Comparison of ENCODE assay signal across 21 mouse cellular contexts in genomic region chr1:187285735-187286134, GRCm38 (mm10).
DNase-seq lines count a peak whose midpoint lies in the region; TF ChIP-seq lines count a peak whose summit lies in the region.
"Had no signal": no experiment of that assay in that cellular context is flagged by ENCODE, and none has a peak within 500 bp of the region (broad histone marks: within the 10 kb centered on the region; RNA-seq: fewer than 3 reads in every experiment).

No protein-coding gene starts in this region.

- TF ChIP-seq CTCF in gastrocnemius, adult 2 months (IDR thresholded peaks at IDR 0.05): no peak
- no peak for TF ChIP-seq CTCF in MEL (IDR thresholded peaks at IDR 0.05 in 2 of 3, conservative IDR thresholded peaks at IDR 0.05 in 1 of 3; ENCODE audit: control insufficient read depth in 1 of 3, insufficient read depth in 1 of 3, low read depth in 2 of 3, low read length in 3 of 3, poor library complexity in 1 of 3, severe bottlenecking in 1 of 3)

- H3K9ac ChIP-seq in MEL (ENCODE audit: control insufficient read depth, low read depth, low read length, poor library complexity, severe bottlenecking): no peak overlapping the region
- H3K9ac ChIP-seq: heart, embryonic 12.5 days; hindbrain, embryonic 12.5 days; limb, embryonic 15.5 days; liver, embryonic 14.5 days; lung, embryonic 14.5 days had no signal

- peaks cover 0 to 23% of the 10 kb centered on the region in 2 experiments; a peak in 2 of 4 replicates for H3K36me3 ChIP-seq in MEL (ENCODE audit: control insufficient read depth in 1 of 2, insufficient read depth in 2 of 2, low read length in 2 of 2)
- H3K36me3 ChIP-seq: forebrain, embryonic 10.5 days; heart, embryonic 12.5 days; hindbrain, embryonic 12.5 days; limb, embryonic 15.5 days; midbrain, embryonic 10.5 days had no signal

- no peak overlapping the region for H3K27ac ChIP-seq in gastrocnemius, adult 2 months
- no peak overlapping the region for H3K27ac ChIP-seq in MEL (ENCODE audit: control insufficient read depth, low read depth, low read length)
- H3K27ac ChIP-seq: embryonic facial prominence, embryonic 10.5 days; forebrain, embryonic 10.5 days; hindbrain, embryonic 12.5 days; layer of hippocampus, adult 2 months; limb, embryonic 15.5 days; liver, embryonic 14.5 days; midbrain, embryonic 10.5 days had no signal

- intact Hi-C loops in gastrocnemius, adult 2 months (cut with DNase I): no loop called here

- H3K79me2 ChIP-seq in MEL (ENCODE audit: control insufficient read depth, insufficient read depth, low read length, poor library complexity): no peaks in the 10 kb centered on the region

- no peak for TF ChIP-seq RAD21 in MEL (IDR thresholded peaks at IDR 0.05; ENCODE audit: low read depth, low read length)

- no peak for TF ChIP-seq EP300 in MEL (IDR thresholded peaks at IDR 0.05; ENCODE audit: low read depth in 1 of 2, low read length in 2 of 2)

- no peaks in the 10 kb centered on the region for H3K9me3 ChIP-seq in MEL (replicated peaks; ENCODE audit: insufficient read depth, low read length)
- H3K9me3 ChIP-seq: embryonic facial prominence, embryonic 10.5 days; forebrain, embryonic 10.5 days; heart, embryonic 12.5 days; hindbrain, embryonic 12.5 days; limb, embryonic 15.5 days; midbrain, embryonic 10.5 days had no signal

- H3K4me1 ChIP-seq in MEL (ENCODE audit: control insufficient read depth in 1 of 2, insufficient read depth in 2 of 2, low read length in 2 of 2): peaks cover 16 to 25% of the 10 kb centered on the region in 2 experiments
- H3K4me1 ChIP-seq: embryonic facial prominence, embryonic 10.5 days; hindbrain, embryonic 12.5 days; limb, embryonic 15.5 days had no signal

- peak; percentile 31 for DNase-seq in gastrocnemius, adult 2 months
- no peak for DNase-seq in gastrocnemius, postnatal 4 days (ENCODE audit: low spot score in 2 of 2)
- DNase-seq in lung, postnatal 10 days: peak; percentile 36
- no peak for DNase-seq in lung, postnatal 25 days (ENCODE audit: low spot score)
- DNase-seq in 3T3-L1 (ENCODE audit: low read depth, low spot score): peak; percentile 18
- DNase-seq in MEL (ENCODE audit: low read depth, low spot score): peak; percentile 6
- no peak for DNase-seq in thymus, adult 18-20 months
- DNase-seq: cerebellum, adult 11-12 months; heart, postnatal 10 days; kidney, postnatal 25 days; layer of hippocampus, postnatal 36 days; lung, embryonic 14.5 days; thymus, postnatal 4 days had no signal

- no peak for TF ChIP-seq POLR2A in MEL (IDR thresholded peaks at IDR 0.05; ENCODE audit: control insufficient read depth in 1 of 2, insufficient read depth in 1 of 2, low read depth in 1 of 2, low read length in 2 of 2, poor library complexity in 1 of 2)

- no peaks in the 10 kb centered on the region for H3K27me3 ChIP-seq in MEL (ENCODE audit: control insufficient read depth in 1 of 2, insufficient read depth in 2 of 2, low read length in 2 of 2)
- H3K27me3 ChIP-seq: heart, embryonic 12.5 days; hindbrain, embryonic 12.5 days; limb, embryonic 15.5 days had no signal

- no peak overlapping the region for H3K4me3 ChIP-seq in gastrocnemius, adult 2 months
- H3K4me3 ChIP-seq in MEL (ENCODE audit: control insufficient read depth in 1 of 2, insufficient read depth in 1 of 2, low read depth in 2 of 2, low read length in 2 of 2): no peak overlapping the region
- H3K4me3 ChIP-seq: embryonic facial prominence, embryonic 10.5 days; forebrain, embryonic 10.5 days; heart, embryonic 12.5 days; hindbrain, embryonic 12.5 days; layer of hippocampus, adult 2 months; limb, embryonic 15.5 days; midbrain, embryonic 10.5 days had no signal

TF ChIP-seq in MEL, 35 proteins besides CTCF, POLR2A, EP300 and RAD21:
- no peak for TF ChIP-seq USF2 (IDR thresholded peaks at IDR 0.05; ENCODE audit: borderline replicate concordance in 1 of 2, insufficient read depth in 1 of 2, low read depth in 1 of 2, low read length in 2 of 2)
- no peak for TF ChIP-seq TBP (IDR thresholded peaks at IDR 0.05; ENCODE audit: low read depth, low read length)
- no peak for TF ChIP-seq MEF2A (IDR thresholded peaks at IDR 0.05; ENCODE audit: extremely low read depth, insufficient replicate concordance, low read depth, low read length, poor library complexity, severe bottlenecking)
- TF ChIP-seq ZC3H11A (IDR thresholded peaks at IDR 0.05; ENCODE audit: low read depth, low read length): no peak
- no peak for TF ChIP-seq ZKSCAN1 (IDR thresholded peaks at IDR 0.05; ENCODE audit: low read depth, low read length)
- TF ChIP-seq USF1 (IDR thresholded peaks at IDR 0.05; ENCODE audit: low read depth, low read length): no peak
- TF ChIP-seq POLR2AphosphoS2 (IDR thresholded peaks at IDR 0.05; ENCODE audit: low read length): no peak

Comparison
In these comparisons a context has a peak if more than half of its experiments do, and no peak if none do; other contexts are left out.
1. DNase-seq: peak in gastrocnemius, adult 2 months (single experiment), lung, postnatal 10 days (single experiment), 3T3-L1 (single experiment) and MEL (single experiment); none in gastrocnemius, postnatal 4 days (0 of 2), lung, postnatal 25 days (single experiment) and thymus, adult 18-20 months (0 of 2).